Mouse (Mus musculus): ENCODE results near the gene Wnt2. TPM values are rescaled to one million over a fixed set of nuclear protein-coding genes. Genes with fewer than 3 reads are reported as not detected.

Wnt2 gene
- polyA plus RNA-seq, 2 experiments, result 4.3 to 6.8 TPM

GRCm38 (mm10) chr6:18051702-18052101 is 21.3 kb upstream of the Wnt2 start:
- no peak overlapping the region for H3K4me3 ChIP-seq (replicated peaks; ENCODE audit: low read length)
- H3K4me2 ChIP-seq (replicated peaks; ENCODE audit: low read depth, low read length, severe bottlenecking), result no peak overlapping the region
- no peak for ATAC-seq (ENCODE audit: low FRiP score, low read depth)
- 79% methylated on average over 5 of the region's 5 CpGs for WGBS
- no peak overlapping the region for H3K9ac ChIP-seq (ENCODE audit: low read depth, low read length, severe bottlenecking)
- no peak overlapping the region for H3K27ac ChIP-seq (replicated peaks; ENCODE audit: low read depth, low read length)
- H3K36me3 ChIP-seq (ENCODE audit: control insufficient read depth, insufficient read depth, low read length), result no peaks in the 10 kb centered on the region
- H3K27me3 ChIP-seq (ENCODE audit: control insufficient read depth, insufficient read depth, low read length), result no peaks in the 10 kb centered on the region
- H3K4me1 ChIP-seq (ENCODE audit: control insufficient read depth, insufficient read depth, low read length), result no peaks in the 10 kb centered on the region
- no peak for TF ChIP-seq POLR2A (IDR thresholded peaks at IDR 0.05; ENCODE audit: borderline replicate concordance, extremely low read depth, insufficient read depth, insufficient read length)
- H3K9me3 ChIP-seq (ENCODE audit: control insufficient read depth, low read length), result no peaks in the 10 kb centered on the region
- no peak for DNase-seq (ENCODE audit: low spot score)

DNA sequence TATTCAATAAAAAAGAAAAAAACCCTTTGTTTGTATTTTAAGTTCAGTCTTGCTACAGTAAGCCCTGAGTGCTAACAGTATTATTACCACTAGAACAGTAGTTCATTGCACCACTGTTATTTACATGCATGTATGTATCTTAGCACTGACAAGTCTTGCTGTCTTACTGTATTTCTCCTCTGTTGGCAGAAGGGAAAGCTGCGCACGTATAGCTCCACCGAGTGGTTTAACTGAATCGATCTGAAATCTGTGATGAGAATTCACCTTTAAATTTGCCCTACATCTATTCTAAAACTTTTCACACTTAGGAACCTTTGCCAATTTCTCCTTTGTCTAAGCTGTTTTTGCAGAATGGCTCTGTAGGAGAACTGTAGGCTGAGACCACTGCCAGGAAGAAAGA is 13.9 kb upstream of the Wnt2 start:
- H3K36me3 ChIP-seq (ENCODE audit: control insufficient read depth, insufficient read depth, low read length), result no peaks in the 10 kb centered on the region
- no peak overlapping the region for H3K27ac ChIP-seq (replicated peaks; ENCODE audit: low read depth, low read length)
- WGBS, result 78% methylated on average over 4 of the region's 4 CpGs
- no peaks in the 10 kb centered on the region for H3K4me1 ChIP-seq (ENCODE audit: control insufficient read depth, insufficient read depth, low read length)
- H3K9me3 ChIP-seq (ENCODE audit: control insufficient read depth, low read length), result no peaks in the 10 kb centered on the region
- H3K4me2 ChIP-seq (replicated peaks; ENCODE audit: low read depth, low read length, severe bottlenecking), result no peak overlapping the region
- ATAC-seq (ENCODE audit: low FRiP score, low read depth), result no peak
- no peak for TF ChIP-seq POLR2A (IDR thresholded peaks at IDR 0.05; ENCODE audit: borderline replicate concordance, extremely low read depth, insufficient read depth, insufficient read length)
- no peak overlapping the region for H3K4me3 ChIP-seq (replicated peaks; ENCODE audit: low read length)
- no peaks in the 10 kb centered on the region for H3K27me3 ChIP-seq (ENCODE audit: control insufficient read depth, insufficient read depth, low read length)
- no peak overlapping the region for H3K9ac ChIP-seq (ENCODE audit: low read depth, low read length, severe bottlenecking)
- no peak for DNase-seq (ENCODE audit: low spot score)

DNA sequence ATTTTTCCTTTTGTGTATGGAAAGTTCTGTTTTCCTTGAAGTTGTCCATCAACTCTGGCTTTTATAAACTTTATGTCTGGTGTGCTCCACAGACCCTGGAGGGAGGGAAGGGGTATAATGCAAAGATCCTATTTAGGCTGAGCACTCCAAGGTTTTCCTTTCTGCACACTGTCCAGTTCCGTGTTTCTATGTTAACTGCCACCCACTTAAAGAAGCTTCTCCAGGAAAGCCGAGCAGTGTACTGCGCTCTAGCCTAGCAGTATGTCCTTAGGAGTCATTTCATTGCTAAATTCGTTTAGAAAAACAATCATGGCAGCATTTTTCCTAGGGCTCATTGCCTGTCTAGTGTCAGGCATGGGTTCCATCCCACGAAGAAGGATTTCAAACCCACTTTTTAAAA is 12.8 kb upstream of the Wnt2 start:
- H3K27me3 ChIP-seq (ENCODE audit: control insufficient read depth, insufficient read depth, low read length), result no peaks in the 10 kb centered on the region
- 79% methylated on average over 5 of the region's 5 CpGs for WGBS

DNA sequence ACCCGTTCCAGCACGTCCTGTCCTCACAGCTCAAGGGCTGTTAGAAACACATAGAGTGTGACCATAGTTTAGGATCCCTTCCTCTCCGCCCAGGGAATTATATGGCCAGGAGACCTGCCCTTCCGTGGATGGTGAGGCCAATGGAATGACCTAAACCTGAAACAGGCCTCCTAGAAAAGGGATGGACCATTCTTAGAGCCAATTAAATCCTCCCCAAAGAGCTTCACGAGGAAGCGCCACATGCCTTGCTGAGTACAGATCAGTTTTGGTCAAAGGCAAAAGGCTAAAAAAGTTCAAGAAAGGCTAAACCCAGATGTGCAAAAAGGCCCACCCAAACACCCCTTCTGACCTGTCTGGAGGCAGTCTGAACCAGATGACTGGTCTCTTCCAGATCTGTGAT is 1.9 kb upstream of the Wnt2 start:
- WGBS, result 31% methylated on average over 6 of the region's 6 CpGs

More for the DNA sequence above, 12.8 kb upstream of the Wnt2 start:
- Histone ChIP-seq H3K4me3 (replicated peaks; ENCODE audit: low read length) (no peak overlapping the region), H3K4me1 (ENCODE audit: control insufficient read depth, insufficient read depth, low read length) (no peaks in the 10 kb centered on the region), H3K4me2 (replicated peaks; ENCODE audit: low read depth, low read length, severe bottlenecking) (no peak overlapping the region), H3K27ac (replicated peaks; ENCODE audit: low read depth, low read length) (no peak overlapping the region), H3K9ac (ENCODE audit: low read depth, low read length, severe bottlenecking) (no peak overlapping the region), H3K36me3 (ENCODE audit: control insufficient read depth, insufficient read depth, low read length) (no peaks in the 10 kb centered on the region), H3K9me3 (ENCODE audit: control insufficient read depth, low read length) (no peaks in the 10 kb centered on the region)
- no peak for DNase-seq (ENCODE audit: low spot score)
- ATAC-seq (ENCODE audit: low FRiP score, low read depth), result no peak
- no peak for TF ChIP-seq POLR2A (IDR thresholded peaks at IDR 0.05; ENCODE audit: borderline replicate concordance, extremely low read depth, insufficient read depth, insufficient read length)

GRCm38 (mm10) chr6:18031509-18032010 is 1.2 kb upstream of the Wnt2 start:
- DNase-seq (ENCODE audit: low spot score), result peak; percentile 35
- peak; percentile 53; the same call in 1 of the 2 replicates for ATAC-seq (ENCODE audit: low FRiP score, low read depth)
- Histone ChIP-seq H3K4me1 (ENCODE audit: control insufficient read depth, insufficient read depth, low read length) (peaks cover 8% of the 10 kb centered on the region), H3K9me3 (ENCODE audit: control insufficient read depth, low read length) (no peaks in the 10 kb centered on the region), H3K9ac (ENCODE audit: low read depth, low read length, severe bottlenecking) (peak overlapping the region; percentile 44), H3K36me3 (ENCODE audit: control insufficient read depth, insufficient read depth, low read length) (no peaks in the 10 kb centered on the region), H3K4me3 (replicated peaks; ENCODE audit: low read length) (peak overlapping the region; percentile 51), H3K27ac (replicated peaks; ENCODE audit: low read depth, low read length) (no peak overlapping the region), H3K27me3 (ENCODE audit: control insufficient read depth, insufficient read depth, low read length) (peaks cover 48% of the 10 kb centered on the region), H3K4me2 (replicated peaks; ENCODE audit: low read depth, low read length, severe bottlenecking) (peak overlapping the region; percentile 89)
- 1% methylated on average over 21 of the region's 29 CpGs for WGBS
- TF ChIP-seq POLR2A (IDR thresholded peaks at IDR 0.05; ENCODE audit: borderline replicate concordance, extremely low read depth, insufficient read depth, insufficient read length), result no peak

More for the DNA sequence above, 1.9 kb upstream of the Wnt2 start:
- no peak overlapping the region for H3K9ac ChIP-seq (ENCODE audit: low read depth, low read length, severe bottlenecking)
- peak overlapping the region; percentile 89 for H3K4me2 ChIP-seq (replicated peaks; ENCODE audit: low read depth, low read length, severe bottlenecking)
- H3K9me3 ChIP-seq (ENCODE audit: control insufficient read depth, low read length), result no peaks in the 10 kb centered on the region
- no peak overlapping the region for H3K27ac ChIP-seq (replicated peaks; ENCODE audit: low read depth, low read length)
- DNase-seq (ENCODE audit: low spot score) (no peak), ATAC-seq (ENCODE audit: low FRiP score, low read depth) (no peak)
- no peaks in the 10 kb centered on the region for H3K36me3 ChIP-seq (ENCODE audit: control insufficient read depth, insufficient read depth, low read length)
- H3K4me3 ChIP-seq (replicated peaks; ENCODE audit: low read length), result peak overlapping the region; percentile 51; the same call in 1 of the 2 replicates
- H3K4me1 ChIP-seq (ENCODE audit: control insufficient read depth, insufficient read depth, low read length), result peaks cover 8% of the 10 kb centered on the region
- peaks cover 48% of the 10 kb centered on the region for H3K27me3 ChIP-seq (ENCODE audit: control insufficient read depth, insufficient read depth, low read length)
- no peak for TF ChIP-seq POLR2A (IDR thresholded peaks at IDR 0.05; ENCODE audit: borderline replicate concordance, extremely low read depth, insufficient read depth, insufficient read length)

All from limb, embryonic 14.5 days (tissue).